Mouse (Mus musculus): Measurements from ENCODE around the gene 4930595D18Rik. TPM values are rescaled to one million over a fixed set of nuclear protein-coding genes. Genes with fewer than 3 reads are reported as not detected.

The 4930595D18Rik gene
- polyA plus RNA-seq (2012; rRNA removed): not detected in 2 replicates

DNA sequence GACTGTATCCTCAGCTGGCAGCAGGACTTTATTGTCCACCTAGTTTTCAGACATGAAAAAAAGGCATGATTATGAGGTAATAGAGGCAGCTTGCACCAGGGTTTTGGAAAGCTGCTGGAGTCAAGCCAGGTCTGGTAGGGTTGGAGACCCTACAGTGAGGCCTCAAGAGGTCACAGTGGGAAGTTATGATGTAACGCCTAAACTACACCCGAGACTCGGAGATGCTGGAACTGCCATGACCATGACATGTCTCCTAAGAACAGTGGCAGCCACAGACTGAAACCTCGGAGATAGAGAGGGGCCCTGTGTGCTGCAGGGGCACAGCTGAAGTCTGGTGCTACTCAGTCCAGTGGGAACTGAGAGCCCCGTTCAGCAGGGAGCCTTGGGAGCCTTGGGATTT lies at the start of gene 4930595D18Rik:
TSS of gene 4930595D18Rik (minus strand) at position 16 of the 400 bp plus-strand sequence.

DNA sequence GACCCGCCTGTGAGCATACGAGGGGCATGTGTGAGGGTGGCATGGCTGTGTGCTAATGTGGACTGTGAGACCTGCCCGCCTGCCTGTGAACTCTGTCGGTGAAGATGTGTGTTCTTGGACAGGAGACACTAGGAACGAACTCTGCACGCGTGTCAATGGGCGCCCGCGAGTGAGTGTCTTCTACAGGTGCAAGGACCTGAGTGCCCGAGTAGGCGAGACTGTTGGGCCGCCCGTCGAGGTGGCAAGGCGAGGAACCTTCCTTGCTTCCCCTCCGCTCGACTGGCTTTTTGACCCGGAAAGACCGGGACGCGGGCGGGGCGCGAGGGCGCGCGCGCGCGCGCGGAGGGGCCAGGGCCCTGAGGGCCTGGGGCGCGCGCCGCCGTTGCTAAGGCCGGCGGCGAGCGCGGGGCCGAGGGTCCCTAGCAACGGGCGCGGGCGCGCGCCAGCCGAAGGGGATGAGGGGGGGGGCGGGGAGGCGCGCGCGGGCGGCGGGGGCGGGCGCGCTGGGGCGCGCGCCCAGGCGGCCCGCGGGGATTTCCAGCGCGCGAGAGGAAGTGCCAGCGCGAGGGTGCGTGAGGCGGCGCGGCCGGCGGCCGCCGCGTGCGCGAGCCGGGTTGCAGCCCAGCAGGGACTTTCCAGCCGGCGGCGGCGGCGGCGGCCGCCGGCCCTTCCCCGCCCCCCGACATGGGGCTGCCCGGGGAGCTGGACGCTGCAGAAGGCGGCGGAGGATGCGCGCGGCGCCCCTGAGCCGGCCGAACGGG lies 18.3 kb downstream of the 4930595D18Rik start, which contains the start of gene Traf3:
TSS of gene Traf3 (plus strand) at position 540 of the 761 bp plus-strand sequence.

Other genes starting within 250 kb of the 4930595D18Rik start
- 62.6 and 124 TPM in 2 replicates for gene Ankrd9, start 205.5 kb downstream of the 4930595D18Rik start, polyA plus RNA-seq (2012; rRNA removed)
- gene Rcor1, start 145.1 kb downstream of the 4930595D18Rik start, polyA plus RNA-seq (2012; rRNA removed): 3.1 and 4.7 TPM in 2 replicates
- 7.0 and 8.4 TPM in 2 replicates for gene Traf3, start 18.1 kb downstream of the 4930595D18Rik start, polyA plus RNA-seq (2012; rRNA removed)
- gene Amn, start 86.6 kb upstream of the 4930595D18Rik start, polyA plus RNA-seq (2012; rRNA removed): 0.64 and 2.9 TPM in 2 replicates
- 175 and 223 TPM in 2 replicates for gene Cdc42bpb, start 193.2 kb upstream of the 4930595D18Rik start, polyA plus RNA-seq (2012; rRNA removed)
- 0.43 and 0.88 TPM in 2 replicates for gene Lbhd2, start 222.3 kb upstream of the 4930595D18Rik start, polyA plus RNA-seq (2012; rRNA removed)
- gene Exoc3l4, start 232.5 kb upstream of the 4930595D18Rik start, polyA plus RNA-seq (2012; rRNA removed): 6.4 and 7.2 TPM in 2 replicates

Data from stomach, adult 2 months (tissue).